Mouse (Mus musculus) monocyte, adult 5-6 weeks (primary cell): Measurements from ENCODE around the gene Egfl7. TPM values are rescaled to one million over a fixed set of nuclear protein-coding genes. Genes with fewer than 3 reads are reported as not detected.

Experiments
- ATAC-seq: fragments of 153-309, 156-312 bp; replicated peaks from 2 replicates; pipeline ENCODE4 v1.8.0; 2017; ENCODE audit warnings: mild to moderate bottlenecking; ENCODE audit not compliant: low TSS enrichment, insufficient number of reproducible peaks, severe bottlenecking, poor library complexity, low FRiP score
- total RNA-seq: library from RNA; stranded (forward); fragments of 200-1000, 200-491, 200-594 nt; gene quantifications from 3 replicates; pipeline ENCODE4 v1.2.3, GENCODE M21; 2017

The Egfl7 gene
- total RNA-seq, 1 experiment from 2014 or later, result not detected

DNA sequence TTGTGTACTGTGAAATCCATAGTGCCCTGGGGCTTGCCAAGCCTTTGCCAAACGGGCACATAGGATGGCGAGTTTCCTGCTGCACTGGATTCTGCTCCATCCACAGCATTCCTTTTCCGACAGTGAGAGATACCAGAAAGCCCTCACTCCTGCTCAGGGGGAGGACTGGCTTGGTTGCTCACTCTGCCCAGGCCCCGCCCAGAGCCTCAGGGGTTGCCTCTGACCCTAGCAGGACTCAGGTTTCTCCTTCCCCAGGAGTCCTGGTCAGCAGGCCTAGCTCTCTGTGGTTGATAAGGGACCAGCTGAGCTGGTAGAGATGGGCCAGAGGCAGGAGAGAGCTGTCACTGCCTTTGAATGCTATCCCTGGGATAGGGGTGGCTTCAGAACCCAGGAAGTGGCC is 8.8 kb downstream of the Egfl7 start:
- ATAC-seq, result no peak

DNA sequence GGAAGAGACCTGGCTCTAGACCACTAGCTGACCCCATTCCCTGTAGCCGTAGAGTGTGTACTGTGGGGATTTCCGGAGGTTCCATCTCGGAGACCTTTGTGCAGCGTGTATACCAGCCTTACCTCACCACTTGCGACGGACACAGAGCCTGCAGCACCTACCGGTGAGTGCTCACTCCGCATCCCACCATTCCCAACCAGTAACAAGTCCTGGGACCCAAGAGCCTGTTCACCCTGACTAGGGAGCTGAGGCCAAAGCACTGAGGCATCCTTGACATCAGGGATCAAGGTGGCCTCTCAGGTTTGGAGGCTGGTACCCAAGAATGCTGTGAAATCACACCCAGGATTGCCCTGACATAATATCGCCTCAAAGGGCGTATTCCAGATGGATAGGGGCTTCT is 9.5 kb downstream of the Egfl7 start:
- ATAC-seq, result no peak

DNA sequence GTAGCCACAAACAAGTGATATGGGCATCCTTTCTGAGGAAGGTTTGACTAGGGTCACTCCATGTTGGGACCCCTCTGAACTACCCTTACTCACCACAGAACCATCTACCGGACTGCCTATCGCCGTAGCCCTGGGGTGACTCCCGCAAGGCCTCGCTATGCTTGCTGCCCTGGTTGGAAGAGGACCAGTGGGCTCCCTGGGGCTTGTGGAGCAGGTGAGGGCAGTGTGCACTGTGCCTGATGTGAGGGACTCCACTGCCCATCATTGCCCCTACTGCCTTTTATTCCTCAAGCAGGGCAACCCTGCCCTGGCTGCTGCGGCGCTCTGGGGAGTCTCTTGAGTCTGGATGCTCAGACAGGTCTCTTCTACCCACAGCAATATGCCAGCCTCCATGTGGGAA is 10.5 kb downstream of the Egfl7 start:
- ATAC-seq, result no peak

DNA sequence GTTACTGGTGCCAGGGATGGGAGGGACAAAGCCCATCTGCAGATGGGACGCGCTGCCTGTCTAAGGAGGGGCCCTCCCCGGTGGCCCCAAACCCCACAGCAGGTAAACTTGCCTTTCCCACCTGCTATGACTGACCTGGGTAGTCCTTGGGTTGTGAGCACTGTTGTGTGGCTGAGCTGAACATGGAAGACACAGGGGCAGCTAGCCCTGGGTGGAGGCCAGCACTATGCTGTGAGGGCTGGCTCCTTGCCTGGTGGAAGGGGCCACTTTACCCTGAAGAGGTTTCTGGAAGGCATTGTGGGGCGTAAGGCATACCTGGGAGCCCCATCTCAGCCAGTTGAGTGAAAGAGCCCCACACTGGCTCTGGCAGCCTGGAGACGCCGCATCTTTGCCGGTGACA is 11.1 kb downstream of the Egfl7 start:
- ATAC-seq, result no peak

DNA sequence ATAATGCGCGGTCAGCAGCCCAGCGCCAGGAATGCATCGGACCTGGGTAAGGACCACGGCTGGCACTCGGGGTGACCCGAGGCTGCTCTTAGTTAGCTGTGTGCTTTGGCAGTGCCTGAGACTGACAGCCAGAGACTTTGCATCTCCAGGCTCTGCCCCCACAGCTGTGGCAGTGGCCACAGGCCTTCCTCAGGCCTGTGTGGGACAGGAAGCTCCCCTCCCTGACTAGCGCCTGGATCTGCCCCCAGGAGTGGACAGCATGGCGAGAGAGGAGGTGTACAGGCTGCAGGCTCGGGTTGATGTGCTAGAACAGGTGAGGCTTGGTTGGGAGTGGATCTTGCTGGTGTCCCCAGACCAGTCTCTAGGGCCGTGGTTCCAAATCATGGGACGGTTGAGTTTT is 11.6 kb downstream of the Egfl7 start:
- no peak for ATAC-seq

DNA sequence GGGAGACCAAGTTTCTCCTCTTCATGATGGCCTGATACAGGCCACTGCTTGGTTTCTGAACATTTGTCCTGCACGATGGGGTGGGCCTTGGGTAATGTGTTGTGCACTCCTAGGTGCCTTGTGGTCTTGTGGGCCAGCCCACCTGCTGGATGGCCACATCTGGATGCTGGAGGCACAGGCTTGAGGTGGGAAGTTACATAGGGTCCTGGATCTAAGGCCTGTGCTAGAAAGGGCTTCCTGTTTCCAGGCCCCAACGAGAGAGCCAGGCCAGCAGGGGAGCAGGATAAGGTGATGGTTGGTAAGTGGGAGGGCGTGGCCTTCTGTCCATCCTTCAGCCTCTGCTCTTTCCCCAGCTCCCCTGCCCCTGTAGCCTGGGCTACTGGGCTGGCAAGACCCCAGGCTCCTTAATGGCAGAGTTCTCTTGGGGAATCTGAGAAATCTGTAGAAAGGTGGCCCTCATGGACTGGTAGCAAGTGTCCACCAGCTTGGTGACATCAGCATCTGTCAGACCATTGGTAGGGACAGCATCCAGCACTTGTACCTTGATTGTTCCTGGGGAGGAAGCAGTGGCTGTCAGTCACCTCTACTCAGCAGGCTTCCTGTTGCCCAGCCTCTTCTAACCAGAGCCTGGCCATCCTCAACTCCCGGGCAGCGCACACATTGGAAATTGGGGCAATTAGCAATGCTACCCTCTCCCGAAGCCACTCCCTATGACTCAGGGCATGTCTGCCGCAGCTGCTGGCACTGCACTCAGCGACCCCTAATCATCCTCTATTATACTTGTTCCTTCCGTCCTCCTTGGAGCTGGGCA is 13.6 kb downstream of the Egfl7 start:
- no peak for ATAC-seq

DNA sequence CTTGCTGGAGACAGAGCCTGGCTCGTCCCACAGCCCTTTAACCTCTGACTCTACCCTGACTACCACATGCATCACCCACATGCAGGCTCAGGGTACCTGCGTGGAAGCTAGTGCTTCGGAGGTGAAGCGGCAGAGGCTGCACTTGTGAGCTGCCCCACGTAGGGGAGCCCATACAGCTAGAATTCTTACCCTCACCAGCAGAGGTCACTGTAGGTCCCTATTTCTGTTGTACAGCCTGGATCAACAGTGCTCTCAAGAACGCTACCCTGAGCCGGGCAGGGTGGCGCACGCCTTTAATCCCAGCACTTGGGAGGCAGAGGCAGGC is 14.2 kb downstream of the Egfl7 start:
- ATAC-seq, result 0 out of 2 replicates have a peak, but pooled peaks have one; percentile 55

DNA sequence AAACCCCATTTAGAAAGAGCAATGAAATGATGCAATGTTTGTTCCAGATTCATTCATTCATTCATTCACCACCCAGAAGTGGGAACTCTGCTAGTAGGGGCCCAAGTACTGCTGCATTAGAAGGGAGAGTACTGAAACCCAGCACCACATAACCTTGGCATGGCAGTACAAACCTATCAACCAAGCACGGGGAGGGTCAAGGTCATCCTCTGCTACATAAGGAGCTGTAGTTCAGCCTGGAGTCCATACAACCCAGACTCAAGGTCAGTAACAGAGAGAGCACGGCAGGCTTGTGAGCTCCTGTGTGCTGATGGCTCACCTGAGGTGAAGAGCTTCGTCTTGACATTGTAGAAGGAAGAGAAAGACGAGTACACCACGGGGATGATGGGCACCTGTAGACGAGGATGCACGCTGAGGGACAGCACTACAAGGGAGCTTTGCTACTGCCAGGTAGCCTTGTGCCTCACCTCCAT is 14.7 kb downstream of the Egfl7 start:
- ATAC-seq, result no peak

DNA sequence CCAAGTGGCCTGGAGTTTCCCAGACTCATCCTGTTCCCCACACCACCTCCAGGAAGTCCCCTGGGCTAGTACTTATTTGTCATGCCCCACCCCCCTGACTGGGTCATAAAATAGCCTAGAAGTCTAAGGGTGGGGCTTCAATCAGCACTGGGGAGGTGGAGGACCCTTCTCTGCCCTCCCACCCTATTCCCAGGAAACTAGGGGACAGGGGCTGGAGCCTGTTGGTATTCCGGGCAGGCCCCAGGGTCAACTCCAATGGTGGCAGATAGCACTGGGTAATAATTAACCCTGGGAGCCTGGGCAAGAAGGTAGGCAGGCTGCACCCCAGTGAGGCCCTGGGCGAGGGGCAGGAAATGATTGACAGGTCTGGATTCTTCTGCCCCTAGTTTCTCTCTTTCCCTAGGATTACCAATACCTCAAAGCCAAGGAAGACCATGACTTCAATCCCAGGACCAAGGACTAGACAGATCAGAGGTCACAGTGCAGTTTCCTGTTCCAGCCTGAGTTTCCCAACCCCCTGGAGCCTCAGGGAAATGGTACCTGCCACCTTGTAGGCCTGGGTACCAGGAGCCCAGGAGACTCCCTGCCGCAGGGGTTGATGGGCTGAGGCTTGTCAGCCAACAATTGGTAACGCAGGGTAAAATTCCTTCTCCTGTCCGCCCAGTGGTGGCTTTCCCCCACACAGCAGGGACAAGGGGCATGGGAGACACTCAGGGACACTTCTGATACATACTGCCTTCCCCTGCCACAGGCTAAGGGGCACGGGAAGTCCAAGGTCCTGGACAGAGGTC is 15.3 kb downstream of the Egfl7 start:
- ATAC-seq, result no peak

DNA sequence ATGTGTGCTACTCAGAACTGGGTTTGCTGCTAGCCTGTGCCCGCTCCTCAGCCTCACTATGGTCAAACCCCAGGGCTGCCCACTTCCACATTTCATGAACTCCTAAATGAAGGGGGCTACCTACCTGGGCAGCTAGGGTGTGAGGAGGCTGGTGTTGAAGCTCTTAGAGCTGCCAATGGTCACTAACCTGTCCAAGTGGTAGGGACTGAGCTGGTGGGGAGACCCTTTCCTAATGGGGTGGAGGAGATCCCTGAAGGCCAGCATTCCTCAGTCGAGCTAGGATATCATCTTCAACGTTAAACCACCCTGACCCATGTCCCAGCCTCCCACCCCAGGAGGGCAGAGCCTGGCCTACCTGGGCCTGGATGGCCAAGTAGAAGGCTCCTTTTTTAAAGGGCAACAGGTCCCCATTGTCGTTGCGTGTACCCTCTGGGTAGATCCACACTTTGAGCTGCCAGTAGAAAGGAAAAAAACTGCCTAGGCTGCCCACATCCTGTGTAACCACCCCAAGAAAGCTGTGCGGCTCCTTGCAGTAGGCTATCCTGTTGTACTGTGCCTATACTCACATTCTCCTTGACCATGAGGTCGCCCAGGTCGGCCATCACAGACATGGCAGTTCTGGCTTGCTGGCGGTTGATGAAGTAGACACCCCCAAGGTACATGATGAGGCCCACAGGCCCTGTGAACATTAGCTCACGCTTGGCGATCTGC is 16.1 kb downstream of the Egfl7 start:
- ATAC-seq, result no peak

DNA sequence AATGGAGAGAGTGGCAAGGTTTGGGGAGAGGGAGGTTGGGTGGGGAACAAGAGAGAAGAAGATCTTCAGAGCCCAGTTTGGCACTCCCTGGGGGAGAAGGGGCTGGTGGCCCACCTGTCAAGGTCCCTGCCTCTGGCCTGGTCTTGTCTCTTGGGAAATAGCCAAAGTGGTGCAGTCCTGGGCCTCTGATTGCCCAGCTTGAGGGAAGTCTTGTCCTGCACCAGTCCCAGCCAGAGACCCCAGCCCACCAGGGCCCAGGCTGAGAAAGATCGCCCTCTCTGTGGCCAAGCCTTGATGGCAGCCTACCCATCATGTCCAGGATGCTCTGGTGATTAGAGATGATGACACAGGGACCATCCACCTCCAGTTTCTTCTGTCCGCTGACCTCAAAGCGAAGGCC is 17.1 kb downstream of the Egfl7 start:
- no peak for ATAC-seq

DNA sequence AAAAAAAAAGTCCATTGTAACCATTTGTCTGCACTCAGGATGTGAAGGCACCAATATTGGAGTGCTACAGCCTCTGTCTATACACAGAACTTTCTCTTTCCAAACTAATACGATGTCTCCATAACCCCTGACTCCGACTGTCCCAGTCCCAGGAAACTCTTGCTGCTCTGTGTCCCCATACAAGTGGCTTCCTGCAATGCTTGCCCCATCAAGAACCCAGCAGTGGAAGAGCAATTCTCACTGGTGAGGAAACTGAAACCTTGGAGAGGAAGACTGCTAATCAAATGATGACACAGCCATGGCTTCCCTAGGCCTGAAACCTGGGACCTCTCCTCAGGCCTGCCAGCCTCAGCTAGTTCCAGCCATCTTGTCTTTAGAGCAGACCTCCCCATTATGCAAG is 18.0 kb downstream of the Egfl7 start:
- no peak for ATAC-seq

DNA sequence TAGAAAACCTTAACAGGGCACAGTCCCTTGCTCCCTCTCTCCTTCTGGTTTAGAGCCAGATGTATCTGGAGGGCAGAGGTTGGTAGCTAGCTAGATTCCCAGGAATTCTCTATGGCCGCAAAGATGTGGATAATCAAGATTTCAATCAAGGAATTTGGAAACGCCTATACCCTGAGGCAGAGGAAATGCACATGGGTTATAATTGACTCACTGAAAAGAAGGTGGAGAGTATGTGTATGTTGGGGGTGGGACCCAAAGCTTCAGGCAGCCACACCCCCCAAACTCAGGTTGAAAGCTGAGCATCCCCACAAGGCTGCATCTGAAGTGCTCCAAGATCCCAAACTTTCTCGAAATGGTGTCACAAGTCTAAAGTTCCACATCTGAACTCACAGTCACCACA is 18.6 kb downstream of the Egfl7 start:
- no peak for ATAC-seq

DNA sequence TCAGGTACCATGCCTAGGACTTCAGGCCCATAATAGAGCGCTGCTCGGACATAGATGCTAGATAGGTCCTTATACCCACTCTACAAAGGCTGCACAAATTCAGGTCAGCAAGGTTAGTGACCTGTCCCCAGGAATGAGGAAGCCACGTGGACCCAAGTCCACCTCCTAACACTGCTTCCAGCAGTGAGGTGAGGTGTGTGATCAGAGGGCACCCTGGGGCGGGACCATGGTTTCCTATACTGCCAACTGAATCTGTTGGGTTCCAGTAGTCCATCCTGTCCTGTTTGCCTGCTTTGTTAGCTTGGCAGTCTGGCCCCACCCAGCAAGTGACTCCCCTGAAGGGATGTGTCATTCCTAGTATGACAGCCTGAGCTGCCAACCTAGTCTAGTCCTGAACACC is 20.2 kb downstream of the Egfl7 start:
- ATAC-seq, result no peak

DNA sequence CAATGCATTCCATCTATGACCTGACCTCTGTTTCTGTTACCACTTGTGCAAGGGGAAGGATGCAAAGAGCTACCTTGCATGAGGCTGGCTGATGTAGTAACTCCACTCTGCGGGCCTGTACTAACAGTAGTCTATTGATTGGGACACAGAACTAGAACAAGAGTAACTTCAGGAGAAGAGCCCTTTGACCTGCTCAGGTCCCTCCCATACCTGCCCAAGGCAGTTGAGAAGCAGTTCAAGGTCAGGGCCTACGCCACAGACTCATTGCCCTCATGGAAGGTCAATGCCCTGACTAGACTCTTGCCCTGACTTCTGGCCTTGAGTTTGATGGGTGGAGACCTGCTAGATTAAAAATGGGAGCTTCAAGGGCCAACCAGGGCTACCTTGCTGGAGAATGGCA is 20.9 kb downstream of the Egfl7 start:
- ATAC-seq, result no peak

DNA sequence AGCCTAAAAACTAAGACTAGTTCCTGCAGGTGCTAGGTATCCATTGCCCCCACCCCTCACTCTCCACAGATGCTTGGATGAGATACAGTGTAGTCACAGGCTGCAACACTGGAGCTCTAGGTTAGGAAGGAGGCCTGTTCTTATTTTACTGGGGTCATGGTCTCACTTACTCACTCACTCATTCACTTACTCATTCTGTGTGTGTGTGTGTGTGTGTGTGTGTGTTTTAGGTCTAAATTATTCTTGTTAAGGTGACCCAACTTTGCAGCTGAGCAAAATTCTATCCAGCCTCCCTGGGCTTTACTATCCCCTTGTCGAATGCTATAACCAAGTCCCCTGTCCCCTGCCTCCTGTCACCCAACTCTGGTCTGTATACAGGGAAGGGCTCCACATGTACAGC is 21.8 kb downstream of the Egfl7 start:
- ATAC-seq, result no peak

DNA sequence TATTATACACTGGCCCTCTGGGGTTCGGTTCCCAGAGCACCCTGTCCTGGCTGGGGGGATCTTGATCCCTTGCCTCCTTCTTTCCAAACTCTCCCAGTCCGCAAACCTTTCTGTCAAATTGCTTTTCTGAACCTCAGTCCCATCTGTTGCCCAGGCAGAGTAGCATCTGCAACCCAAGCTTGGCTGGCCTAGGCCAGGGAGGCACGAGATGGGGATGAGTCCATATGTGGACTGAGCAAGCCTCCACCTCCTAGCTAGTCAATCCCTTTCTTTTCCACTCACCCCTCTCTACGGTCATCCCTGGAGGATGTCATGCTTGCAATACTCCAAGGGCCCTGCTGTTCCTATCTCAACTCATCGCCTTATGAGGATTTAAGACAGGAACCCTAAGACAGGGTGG is 22.8 kb downstream of the Egfl7 start:
- no peak for ATAC-seq

DNA sequence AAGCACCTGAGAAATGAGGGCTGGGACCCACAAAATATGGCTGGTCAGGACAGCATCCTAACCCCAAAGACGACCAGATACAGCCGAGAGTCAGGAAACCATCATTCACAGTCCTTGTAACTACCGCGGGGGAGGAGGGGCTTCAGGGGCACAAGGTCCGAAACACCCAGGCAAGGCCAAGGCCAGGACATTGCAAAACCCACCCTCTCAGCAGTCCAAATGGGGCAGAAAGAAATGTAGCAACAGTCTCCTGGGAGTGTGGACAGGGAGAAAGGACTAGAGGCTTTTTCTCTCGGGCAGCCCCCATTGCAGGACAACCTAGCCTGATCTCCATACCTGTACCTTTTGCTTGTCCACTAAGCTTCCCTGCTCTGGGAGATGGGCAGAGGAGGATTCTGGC is 23.3 kb downstream of the Egfl7 start:
- no peak for ATAC-seq

DNA sequence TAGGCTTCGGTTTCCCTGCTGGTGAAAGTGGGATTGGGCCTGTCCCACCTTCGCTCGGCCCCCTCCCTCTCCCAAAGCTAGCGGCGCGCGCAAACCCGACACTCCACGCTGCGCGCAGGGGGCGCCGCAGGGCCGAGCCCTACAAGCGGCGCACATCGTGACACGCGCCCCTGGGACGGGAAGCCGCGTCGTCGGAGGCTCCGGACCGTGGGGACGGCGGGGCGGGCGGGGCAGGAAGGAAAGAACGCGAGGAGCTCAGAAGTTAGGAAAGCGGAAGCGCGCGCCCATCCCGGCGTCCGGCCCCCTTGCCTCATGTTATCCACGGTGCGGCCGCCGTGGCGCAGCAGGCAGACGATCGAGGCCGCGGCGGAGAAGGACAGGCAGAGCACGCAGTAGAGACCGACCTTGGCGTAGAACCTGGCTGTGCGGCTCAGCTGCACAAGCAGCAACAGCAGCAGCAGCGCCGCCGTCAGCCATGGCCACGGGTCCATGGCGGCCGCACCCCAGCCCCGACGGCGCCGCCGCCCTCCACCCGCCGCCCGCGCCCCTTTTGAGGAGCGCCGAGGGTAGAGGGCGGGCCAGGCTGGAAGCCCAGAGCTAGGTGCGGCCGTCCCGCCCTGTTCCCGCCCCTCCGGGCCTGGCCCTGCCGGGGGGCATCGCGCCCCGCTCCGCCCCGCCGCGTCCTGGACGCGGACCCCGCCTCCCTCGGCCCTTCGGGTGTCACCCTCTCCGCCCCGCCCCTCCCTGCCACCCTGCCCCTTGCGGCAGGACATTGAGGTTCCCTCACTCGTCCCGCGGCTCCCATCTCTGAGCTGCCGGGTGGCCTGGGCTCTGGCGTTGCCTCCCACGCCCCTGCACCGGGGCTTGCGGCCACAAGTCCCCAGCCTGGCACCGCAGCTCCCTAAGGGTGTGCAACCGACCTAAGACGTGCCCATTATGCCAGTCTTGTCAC is 24.2 kb downstream of the Egfl7 start, which contains the start of gene Agpat2:
Agpat2 (minus strand) TSS at position 698 of the 952 bp plus-strand sequence.
- peak; percentile 54 for ATAC-seq
